Mouse (Mus musculus) megakaryocyte, embryonic 14.5 days (primary cell): ENCODE data around the gene Ddx52.

Experiments used
- FLI1 ChIP-seq: IDR thresholded peaks from 2 replicates; pipeline ENCODE4 v1.6.1; 2012; ENCODE audit warnings: low read length, inconsistent platforms, mixed read lengths
- GATA1 ChIP-seq: IDR thresholded peaks from 3 replicates; pipeline ENCODE4 v1.6.1; 2012; ENCODE audit warnings: mixed read lengths, low read length, inconsistent platforms, borderline replicate concordance

DNA sequence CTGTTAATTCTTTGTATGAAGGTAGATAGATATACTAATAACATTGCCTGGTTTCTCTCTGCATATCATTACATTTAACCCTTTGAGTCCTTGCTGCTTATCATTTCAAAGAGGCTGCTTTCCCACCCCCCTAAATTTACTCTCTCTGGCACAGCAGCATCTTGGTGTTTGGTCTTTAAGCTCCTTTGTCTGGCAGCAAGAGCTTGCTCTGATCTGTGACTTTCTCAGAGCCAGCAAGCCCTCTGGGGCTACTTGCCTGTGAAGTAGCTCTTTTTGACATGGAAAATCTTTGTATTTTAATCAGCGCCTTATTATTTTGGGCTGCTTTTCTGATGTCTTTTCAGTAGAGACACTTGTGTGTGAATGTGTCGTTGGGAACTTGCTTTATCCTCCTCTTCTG lies 69.7 kb downstream of the Ddx52 start:
- no peak for TF ChIP-seq GATA1
- TF ChIP-seq FLI1: no peak
